Mouse (Mus musculus) lung, postnatal 0 days (tissue): Measurements from ENCODE around the gene Tchhl1. TPM values are rescaled to one million over a fixed set of nuclear protein-coding genes. Genes with fewer than 3 reads are reported as not detected.

ENCODE experiments used
- ATAC-seq: fragments of 200-750 bp; cut with Nextera tagmentation; 2 replicates; pipeline ENCODE4 v1.8.0; 2017; ENCODE audit warnings: moderate library complexity
- DNase-seq: peaks from one replicate; pipeline ENCODE4 v3.0.0-alpha.2; 2016; ENCODE audit warnings: low spot score
- H3K27ac ChIP-seq: fragments of 300-500 bp; sonication (generic); 2 replicates; pipeline ENCODE4 v1.5.1; 2014; ENCODE audit warnings: antibody characterized with exemption, mild to moderate bottlenecking, low read length, mixed read lengths
- H3K27me3 ChIP-seq: fragments of 300-500 bp; sonication (generic); replicated peaks from 2 replicates; pipeline ENCODE4 v1.6.1; 2014; ENCODE audit warnings: low read length, mixed read lengths; ENCODE audit not compliant: insufficient read depth
- H3K36me3 ChIP-seq: fragments of 300-500 bp; sonication (generic); 2 replicates; pipeline ENCODE4 v1.6.1; 2014; ENCODE audit warnings: low read length, mixed read lengths; ENCODE audit not compliant: insufficient read depth
- H3K4me1 ChIP-seq: fragments of 300-500 bp; sonication (generic); 2 replicates; pipeline ENCODE4 v1.6.1; 2014; ENCODE audit warnings: antibody characterized with exemption, low read depth, low read length, mixed read lengths; ENCODE audit not compliant: insufficient read depth
- H3K4me2 ChIP-seq: fragments of 300-500 bp; sonication (generic); replicated peaks from 2 replicates; pipeline ENCODE4 v1.6.1; 2014; ENCODE audit warnings: low read depth, mild to moderate bottlenecking, low read length, moderate library complexity, mixed read lengths
- H3K4me3 ChIP-seq: fragments of 300-500 bp; sonication (generic); 2 replicates; pipeline ENCODE4 v1.5.1; 2014; ENCODE audit warnings: low read depth, low read length
- H3K9ac ChIP-seq: fragments of 300-500 bp; sonication (generic); replicated peaks from 2 replicates; pipeline ENCODE4 v1.6.1; 2014; ENCODE audit warnings: low read depth, mild to moderate bottlenecking
- H3K9me3 ChIP-seq: fragments of 300-500 bp; sonication (generic); 2 replicates; pipeline ENCODE4 v1.6.1; 2016; ENCODE audit warnings: low read length, mixed read lengths
- CTCF ChIP-seq: IDR thresholded peaks from 2 replicates; pipeline ENCODE4 v1.5.1; 2016; ENCODE audit warnings: antibody characterized with exemption, mild to moderate bottlenecking
- EP300 ChIP-seq: IDR thresholded peaks from 2 replicates; pipeline ENCODE4 v1.6.1; 2016; ENCODE audit warnings: antibody characterized with exemption, mild to moderate bottlenecking, control low read depth
- WGBS: fragments of 180-500 bp; shearing (Covaris S2); extraction: QIAGEN DNeasy Blood & Tissue Kit; methylation state at CpG from one replicate; pipeline ENCODE4 v1.1.7; 2014; 5-methylcytosine and 5-hydroxymethylcytosine counted together
- microRNA-seq: library from miRNA; unstranded; fragments of <30 nt; microRNA quantifications from one replicate; pipeline ENCODE4, GENCODE M21; 2016
- polyA plus RNA-seq: library from polyadenylated mRNA; unstranded; fragments of >200 nt; fragmentation: Nextera tagmentation; extraction: Ambion mirVana; gene quantifications from 2 replicates; pipeline ENCODE4 v1.2.1, GENCODE M21; 2015

The Tchhl1 gene
- polyA plus RNA-seq, 1 experiment from 2014 or later: not detected

DNA sequence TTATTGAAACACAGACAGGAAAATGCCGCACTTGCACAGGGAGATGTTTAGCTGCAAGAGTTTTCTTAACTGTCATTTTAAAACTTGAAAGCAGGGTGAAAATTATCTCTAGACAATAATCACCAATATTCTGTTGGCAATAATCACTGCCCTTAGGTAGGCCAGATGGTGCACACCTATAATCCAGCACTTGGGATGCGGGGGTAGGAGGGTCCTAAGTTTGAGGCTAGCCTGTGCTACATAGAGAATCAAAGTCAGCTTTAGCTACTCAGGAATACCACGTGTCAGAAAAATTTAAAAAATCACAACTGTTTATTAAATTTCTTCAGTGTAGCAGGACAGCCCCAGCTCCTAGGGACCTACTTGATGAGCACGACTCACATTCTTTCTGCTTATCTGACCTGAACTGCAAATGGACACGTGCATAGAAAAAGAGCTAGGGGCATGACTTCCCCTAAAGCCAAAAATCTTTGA, 51.3 kb downstream of the Tchhl1 start:
- H3K27me3 ChIP-seq: no peaks in the 10 kb centered on the region
- H3K4me2 ChIP-seq: no peak overlapping the region
- H3K4me1 ChIP-seq: peaks cover 9% of the 10 kb centered on the region
- H3K36me3 ChIP-seq: peaks cover 3% of the 10 kb centered on the region; the same call in 1 of the 2 replicates
- no peak for DNase-seq
- H3K4me3 ChIP-seq: peak overlapping the region; percentile 73; the same call in 1 of the 2 replicates
- WGBS: 53% methylated on average over 5 of the region's 5 CpGs
- H3K9me3 ChIP-seq: no peaks in the 10 kb centered on the region
- TF ChIP-seq CTCF: no peak
- TF ChIP-seq EP300: no peak
- no peak overlapping the region; the same call in 1 of the 2 replicates for H3K27ac ChIP-seq
- ATAC-seq: no peak
- no peak overlapping the region for H3K9ac ChIP-seq

- DNase-seq: peak; percentile 90
- peaks cover 9% of the 10 kb centered on the region for H3K4me1 ChIP-seq
- H3K27me3 ChIP-seq: no peaks in the 10 kb centered on the region
These were observed 52.0 kb downstream of the Tchhl1 start, which contains the start of gene S100a11 for GRCm38 (mm10) chr3:93520330-93521193. Gene S100a11, plus strand, starts transcription at chr3:93520488.

More at GRCm38 (mm10) chr3:93520330-93521193, 52.0 kb downstream of the Tchhl1 start, which contains the start of gene S100a11:
- Histone ChIP-seq H3K36me3 (peaks cover 3% of the 10 kb centered on the region; the same call in 1 of the 2 replicates), H3K9me3 (no peaks in the 10 kb centered on the region), H3K4me3 (peak within 1 kb of the TSS; percentile 73), H3K4me2 (peak within 1 kb of the TSS; percentile 64), H3K27ac (peak within 1 kb of the TSS; percentile 95), H3K9ac (peak within 1 kb of the TSS; percentile 75)
- 0% methylated on average over 38 of the region's 38 CpGs for WGBS
- ATAC-seq: peak; percentile 96
- TF ChIP-seq CTCF (peak; percentile 31; the same call in 1 of the 2 replicates), EP300 (0 out of 2 replicates have a peak, but pooled peaks have one; percentile 11)

Small RNA genes lying within 50 kb of the gene (microRNA-seq; reads per million reads assigned to microRNA genes)
- gene Gm22752: not detected

Other genes with a start within 250 kb of the Tchhl1 start
- gene Flg, start 195.2 kb upstream of the Tchhl1 start, polyA plus RNA-seq: not detected in 2 replicates
- not detected in 2 replicates for gene Hrnr, start 149.0 kb upstream of the Tchhl1 start, polyA plus RNA-seq
- 0.04 TPM in 1 of 2 replicates, not detected in the other for gene Rptn, start 75.1 kb upstream of the Tchhl1 start, polyA plus RNA-seq
- 4.2 and 5.1 TPM in 2 replicates for gene Tchh, start 26.4 kb upstream of the Tchhl1 start, polyA plus RNA-seq
- 2,427 and 2,513 TPM in 2 replicates for gene S100a11, start 51.7 kb downstream of the Tchhl1 start, polyA plus RNA-seq
- 395 and 447 TPM in 2 replicates for gene S100a10, start 86.3 kb downstream of the Tchhl1 start, polyA plus RNA-seq
- not detected in 2 replicates for gene Tdpoz2, start 183.9 kb downstream of the Tchhl1 start, polyA plus RNA-seq
- gene Tdpoz1, start 207.6 kb downstream of the Tchhl1 start, polyA plus RNA-seq: not detected in 2 replicates
- not detected in 2 replicates for gene Gm37596, start 224.3 kb downstream of the Tchhl1 start, polyA plus RNA-seq